Mouse (Mus musculus): ENCODE measurements around the gene Cdh22.

GRCm38 (mm10) chr2:165184015-165184633 lies 50.5 kb downstream of the Cdh22 start:
- TF ChIP-seq TAL1 (IDR thresholded peaks at IDR 0.05; ENCODE audit: low read length) (no peak), GATA1 (IDR thresholded peaks at IDR 0.05; ENCODE audit: low read length) (no peak)

Data from erythroblast, embryonic 14.5 days (primary cell).